17 mouse cellular contexts compared by ENCODE assay signal in genomic region chr8:125516115-125516905, GRCm38 (mm10). TPM values are rescaled to one million over a fixed set of nuclear protein-coding genes. Genes with fewer than 3 reads are reported as not detected.
DNase-seq lines count a peak whose midpoint lies in the region; ATAC-seq and TF ChIP-seq lines count a peak whose summit lies in the region.
"Had no signal": no experiment of that assay in that cellular context is flagged by ENCODE, and none has a peak within 500 bp of the region (broad histone marks: within the 10 kb centered on the region; RNA-seq: fewer than 3 reads in every experiment).

No protein-coding gene starts in this region.

- no peak for ATAC-seq in heart, postnatal 0 days (ENCODE audit: insufficient read depth, low read depth)
- ATAC-seq: forebrain, embryonic 14.5 days; inflammation-experienced regulatory T-cells, adult 6 months had no signal

- DNase-seq in adrenal gland, adult 8-10 months, result peak; percentile 42
- no peak for DNase-seq in adrenal gland, adult 18-20 months (ENCODE audit: low spot score in 2 of 2)
- no peak for DNase-seq in gastrocnemius, adult 2 months
- DNase-seq in gastrocnemius, postnatal 10 days, result no peak
- no peak for DNase-seq in heart, postnatal 0 days (ENCODE audit: low spot score)
- DNase-seq in heart, postnatal 36 days, result no peak
- peak; percentile 46 for DNase-seq in adrenal gland, postnatal 14 days
- no peak for DNase-seq in thymus, postnatal 25 days
- DNase-seq: liver, embryonic 13.5 days; thymus, postnatal 14 days had no signal

- H3K27me3 ChIP-seq in heart, postnatal 0 days (ENCODE audit: control insufficient read depth, insufficient read depth, low read length), result no peaks in the 10 kb centered on the region
- H3K27me3 ChIP-seq: CH12.LX; liver, embryonic 13.5 days had no signal

- H3K4me1 ChIP-seq in heart, postnatal 0 days (ENCODE audit: control insufficient read depth, insufficient read depth), result peaks cover 54% of the 10 kb centered on the region

- no peak overlapping the region for H3K9ac ChIP-seq in heart, postnatal 0 days (replicated peaks; ENCODE audit: low read depth, low read length)
- H3K9ac ChIP-seq: liver, embryonic 13.5 days; midbrain, embryonic 12.5 days; neural tube, embryonic 15.5 days had no signal

- TF ChIP-seq EP300 in heart, postnatal 0 days (IDR thresholded peaks at IDR 0.05; ENCODE audit: low read depth), result no peak

- H3K9me3 ChIP-seq in heart, postnatal 0 days (replicated peaks; ENCODE audit: control insufficient read depth, low read length), result no peaks in the 10 kb centered on the region
- H3K9me3 ChIP-seq: liver, embryonic 13.5 days; midbrain, embryonic 12.5 days; neural tube, embryonic 15.5 days had no signal

- WGBS in heart, postnatal 0 days, result 61% methylated on average over 6 of the region's 6 CpGs

- no peak overlapping the region for H3K4me3 ChIP-seq in gastrocnemius, adult 2 months
- H3K4me3 ChIP-seq in heart, postnatal 0 days (ENCODE audit: low read depth, low read length), result no peak overlapping the region
- H3K4me3 ChIP-seq: layer of hippocampus, adult 2 months; left cerebral cortex, adult 2 months; liver, embryonic 13.5 days; midbrain, embryonic 12.5 days; neural tube, embryonic 15.5 days had no signal

- H3K4me2 ChIP-seq in heart, postnatal 0 days (ENCODE audit: low read depth, low read length), result no peak overlapping the region
- H3K4me2 ChIP-seq: liver, embryonic 13.5 days; midbrain, embryonic 12.5 days; neural tube, embryonic 15.5 days had no signal

- peaks cover 4% of the 10 kb centered on the region for H3K36me3 ChIP-seq in heart, postnatal 0 days (replicated peaks; ENCODE audit: control insufficient read depth, insufficient read depth, low read length)
- H3K36me3 ChIP-seq: liver, embryonic 13.5 days; neural tube, embryonic 15.5 days had no signal

- peak overlapping the region; percentile 9; the same call in 1 of the 2 replicates for H3K27ac ChIP-seq in gastrocnemius, adult 2 months
- H3K27ac ChIP-seq in heart, postnatal 0 days (ENCODE audit: low read depth), result peak overlapping the region; percentile 58
- H3K27ac ChIP-seq: liver, embryonic 13.5 days; midbrain, embryonic 12.5 days; neural tube, embryonic 15.5 days had no signal

- no peak for TF ChIP-seq CTCF in gastrocnemius, adult 2 months (IDR thresholded peaks at IDR 0.05)
- TF ChIP-seq CTCF in heart, postnatal 0 days (IDR thresholded peaks at IDR 0.05; ENCODE audit: low read depth), result no peak

- intact Hi-C loops in gastrocnemius, adult 2 months (cut with DNase I), result no loop called here
- intact Hi-C loops in heart, postnatal 36 days (cut with DNase I), result no loop called here

RNA-seq across cellular contexts. Expression of gene Sipa1l2, which starts 53.3 kb away (rescaled TPM):
- 10 to 100 TPM; 48.7 to 56.9 (median 53.8) TPM for total RNA-seq in adrenal gland, adult 8-10 months (2022)
- 10 to 100 TPM; 34.3 to 48.1 TPM for total RNA-seq in adrenal gland, adult 18-20 months (2021)
- 10 to 100 TPM in 1 of 2 experiments, 1 to 10 TPM in 1; 4.5 to 10.8 TPM for total RNA-seq in gastrocnemius, adult 2 months (2021)
- 10 to 100 TPM; 12.9 to 16.7 TPM for total RNA-seq in gastrocnemius, postnatal 10 days (2021)
- 65.8 and 66.1 TPM in 2 replicates for total RNA-seq in heart, postnatal 0 days (2014; rRNA removed; ENCODE audit: low replicate concordance)
- polyA plus RNA-seq in heart, postnatal 0 days (2015; fragmentation: Nextera tagmentation; extraction: Ambion mirVana), result 12.3 and 13.6 TPM in 2 replicates
- 10 to 100 TPM; 36.4 to 40.7 TPM for total RNA-seq in heart, postnatal 36 days (2021)
- 36.6 and 37.9 TPM in 2 replicates for total RNA-seq in adrenal gland, postnatal 14 days (2021)

Comparison
In these comparisons a context has a peak if more than half of its experiments do, and no peak if none do; other contexts are left out.
1. DNase-seq: peak in adrenal gland, adult 8-10 months (single experiment) and adrenal gland, postnatal 14 days (single experiment); none in adrenal gland, adult 18-20 months (0 of 2), gastrocnemius, adult 2 months (single experiment), gastrocnemius, postnatal 10 days (single experiment), heart, postnatal 0 days (single experiment), heart, postnatal 36 days (0 of 2) and thymus, postnatal 25 days (single experiment).